Mouse (Mus musculus) midbrain, embryonic 16.5 days (tissue): ENCODE data around the gene Hand1. TPM values are rescaled to one million over a fixed set of nuclear protein-coding genes. Genes with fewer than 3 reads are reported as not detected.
A peak's percentile ranks its signal among the peaks of the same experiment; 100 is the strongest.

Experiments
- ATAC-seq: fragments of 200-750 bp; cut with Nextera tagmentation; 2 replicates; pipeline ENCODE4 v1.8.0; 2017; ENCODE audit warnings: moderate TSS enrichment
- H3K27ac ChIP-seq: fragments of 300-500 bp; sonication (generic); 2 replicates; pipeline ENCODE4 v1.5.1; 2014; ENCODE audit warnings: mild to moderate bottlenecking, low read length, mixed read lengths
- H3K27me3 ChIP-seq: fragments of 300-500 bp; sonication (generic); 2 replicates; pipeline ENCODE4 v1.6.1; 2014; ENCODE audit warnings: low read depth, low read length, mixed read lengths; ENCODE audit not compliant: control insufficient read depth, insufficient read depth
- H3K36me3 ChIP-seq: fragments of 300-500 bp; sonication (generic); 2 replicates; pipeline ENCODE4 v1.6.1; 2014; ENCODE audit warnings: mild to moderate bottlenecking, low read length, moderate library complexity, mixed read lengths; ENCODE audit not compliant: control insufficient read depth, insufficient read depth
- H3K4me1 ChIP-seq: fragments of 300-500 bp; sonication (generic); 2 replicates; pipeline ENCODE4 v1.6.1; 2014; ENCODE audit warnings: mild to moderate bottlenecking, low read length, mixed read lengths; ENCODE audit not compliant: control insufficient read depth, insufficient read depth
- H3K4me2 ChIP-seq: fragments of 300-500 bp; sonication (generic); 2 replicates; pipeline ENCODE4 v1.6.1; 2014; ENCODE audit warnings: mild to moderate bottlenecking, low read length, mixed read lengths
- H3K4me3 ChIP-seq: fragments of 300-500 bp; sonication (generic); 2 replicates; pipeline ENCODE4 v1.5.1; 2014; ENCODE audit warnings: low read depth, mild to moderate bottlenecking, low read length, moderate library complexity, mixed read lengths
- H3K9ac ChIP-seq: fragments of 300-500 bp; sonication (generic); 2 replicates; pipeline ENCODE4 v1.6.1; 2014; ENCODE audit warnings: low read depth, low read length, mixed read lengths
- H3K9me3 ChIP-seq: fragments of 300-500 bp; sonication (generic); replicated peaks from 2 replicates; pipeline ENCODE4 v1.6.1; 2014; ENCODE audit warnings: mild to moderate bottlenecking, low read length, mixed read lengths; ENCODE audit not compliant: control insufficient read depth, poor library complexity, severe bottlenecking
- WGBS: fragments of 180-500 bp; shearing (Covaris S2); extraction: QIAGEN DNeasy Blood & Tissue Kit; methylation state at CpG from one replicate; pipeline ENCODE4 v1.1.7; 2014; 5-methylcytosine and 5-hydroxymethylcytosine counted together
- polyA plus RNA-seq: library from polyadenylated mRNA; unstranded; fragments of >200 nt; fragmentation: Nextera tagmentation; extraction: Ambion mirVana; gene quantifications from 2 replicates; pipeline ENCODE4 v1.2.1, GENCODE M21; 2015

The Hand1 gene
- polyA plus RNA-seq, 1 experiment from 2014 or later: not detected

DNA sequence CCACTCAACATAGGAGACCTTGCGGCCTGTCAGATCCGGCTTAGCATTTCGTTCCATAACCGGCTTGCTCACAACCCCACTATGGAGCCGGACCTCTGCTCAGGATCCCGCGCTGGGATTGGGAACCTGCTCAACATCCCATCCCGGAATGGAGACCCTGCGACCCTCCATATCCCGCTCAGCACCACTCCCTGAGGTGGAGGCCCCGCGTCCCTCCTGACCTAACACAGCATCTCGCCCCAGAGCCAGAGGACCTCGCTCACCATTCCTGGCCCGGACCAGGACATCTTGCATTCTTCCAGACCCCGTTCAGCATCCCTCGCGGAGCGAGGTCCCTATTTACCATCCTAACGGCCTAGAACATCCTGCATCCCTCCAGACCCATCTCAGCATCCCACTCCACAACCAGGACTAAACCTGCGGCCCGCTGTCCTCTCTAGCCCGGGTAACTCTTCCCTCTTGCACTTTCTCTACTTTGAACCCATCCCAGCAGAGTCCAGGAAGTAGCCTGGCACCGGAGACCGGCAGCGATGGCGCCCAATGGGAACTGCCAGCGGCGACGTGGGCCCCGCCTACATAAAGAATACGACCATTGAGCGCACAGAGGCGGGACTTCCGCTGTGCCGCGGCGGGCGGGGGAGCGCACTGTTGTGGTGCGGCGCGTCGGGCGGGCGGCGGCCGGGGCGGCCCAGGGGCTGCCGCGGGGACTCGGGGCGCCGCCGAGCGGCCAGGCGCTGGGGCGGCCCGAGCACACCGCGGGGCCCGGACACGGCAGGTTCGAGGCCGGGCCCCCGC lies 31.4 kb downstream of the Hand1 start, which contains the start of gene Sap30l:
TSS of gene Sap30l (plus strand) at position 667 of the 795 bp plus-strand sequence.
- Histone ChIP-seq H3K27me3 (no peaks in the 10 kb centered on the region), H3K4me1 (peaks cover 20% of the 10 kb centered on the region), H3K4me2 (peak within 1 kb of the TSS; percentile 99), H3K9me3 (no peaks in the 10 kb centered on the region), H3K27ac (peak within 1 kb of the TSS; percentile 48), H3K9ac (peak within 1 kb of the TSS; percentile 90), H3K36me3 (peaks cover under 1% of the 10 kb centered on the region; the same call in 1 of the 2 replicates), H3K4me3 (peak within 1 kb of the TSS; percentile 82)
- under 1% methylated on average over 49 of the region's 66 CpGs for WGBS
- peak; percentile 98 for ATAC-seq

DNA sequence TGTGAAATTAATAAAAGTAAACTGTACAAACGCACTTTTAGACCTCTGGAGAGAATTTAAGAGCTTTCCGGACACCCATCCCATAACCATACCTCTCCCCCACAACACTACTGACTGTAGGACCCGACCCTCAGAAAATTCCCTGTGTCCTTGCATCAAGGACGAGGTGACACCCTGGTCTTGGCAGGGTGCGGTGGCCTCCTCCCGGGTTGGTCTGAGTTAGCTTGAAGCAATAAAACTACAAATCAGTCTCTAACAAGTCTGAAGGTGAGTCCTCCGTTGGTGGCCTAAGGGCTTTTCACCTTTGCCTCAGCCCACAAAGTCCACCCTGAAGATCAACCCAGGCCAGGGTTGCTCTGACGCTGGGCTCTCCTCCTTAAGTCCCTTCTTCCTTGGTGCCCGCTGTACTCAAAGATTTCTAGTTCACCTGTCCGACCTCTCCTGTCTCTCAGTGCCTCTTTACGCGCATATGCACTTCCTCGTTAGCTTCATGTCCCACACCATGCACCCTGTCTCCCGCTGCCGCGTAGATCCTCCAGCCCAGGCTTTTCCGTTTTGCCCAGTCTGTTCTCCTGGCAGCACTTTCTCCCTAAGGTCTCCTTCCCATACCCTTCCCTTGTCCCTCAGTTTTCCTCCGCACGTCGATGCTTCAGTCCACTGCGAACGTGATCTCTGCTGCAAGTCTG lies 32.2 kb downstream of the Hand1 start:
- Histone ChIP-seq H3K9me3 (no peaks in the 10 kb centered on the region), H3K4me1 (peaks cover 20% of the 10 kb centered on the region), H3K9ac (peak overlapping the region; percentile 90), H3K27me3 (no peaks in the 10 kb centered on the region), H3K27ac (no peak overlapping the region), H3K4me2 (peak overlapping the region; percentile 99), H3K36me3 (no peaks in the 10 kb centered on the region), H3K4me3 (peak overlapping the region; percentile 82)
- WGBS: 17% methylated on average over 22 of the region's 22 CpGs
- ATAC-seq: no peak

DNA sequence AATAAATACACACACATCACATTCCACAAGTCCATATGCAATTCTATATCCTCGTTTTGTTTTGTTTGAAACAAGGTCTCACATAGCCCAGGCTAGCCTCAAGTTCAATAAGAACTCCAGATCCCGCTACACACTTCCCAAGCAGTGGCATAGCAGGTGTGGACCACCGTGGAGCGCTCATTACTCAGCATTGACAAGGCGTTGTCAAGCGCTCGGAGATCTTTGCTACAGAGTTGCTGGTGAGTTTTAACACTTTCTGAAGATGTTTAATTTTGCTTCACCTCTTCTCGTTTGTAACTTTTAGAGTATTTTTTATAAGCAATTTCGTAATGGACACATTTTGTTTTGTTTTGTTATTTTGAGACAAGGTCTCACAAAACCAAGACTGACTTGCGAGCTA lies 33.2 kb downstream of the Hand1 start:
- Histone ChIP-seq H3K36me3 (no peaks in the 10 kb centered on the region), H3K4me3 (no peak overlapping the region), H3K27ac (no peak overlapping the region), H3K9me3 (no peaks in the 10 kb centered on the region), H3K9ac (no peak overlapping the region), H3K27me3 (no peaks in the 10 kb centered on the region), H3K4me1 (peaks cover 20% of the 10 kb centered on the region), H3K4me2 (no peak overlapping the region)
- WGBS: 87% methylated on average over 10 of the region's 10 CpGs
- ATAC-seq: no peak

DNA sequence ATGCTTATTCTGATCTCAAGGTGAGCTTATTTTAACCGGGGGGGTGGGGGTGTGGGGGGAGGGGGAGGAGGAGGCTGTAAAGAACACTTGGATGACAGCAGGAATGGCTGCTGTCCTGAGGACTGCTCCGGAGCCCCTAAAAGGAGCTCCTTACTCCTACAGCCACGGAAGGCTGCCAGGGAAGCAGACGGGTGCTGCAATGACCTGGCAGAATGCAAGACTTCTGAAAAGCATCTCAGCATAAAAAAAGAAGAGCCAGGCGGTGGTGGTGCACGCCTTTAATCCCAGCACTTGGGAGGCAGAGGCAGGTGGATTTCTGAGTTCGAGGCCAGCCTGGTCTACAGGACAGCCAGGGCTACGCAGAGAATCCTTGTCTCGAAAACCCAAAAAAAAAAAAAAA lies 34.8 kb downstream of the Hand1 start:
- Histone ChIP-seq H3K4me2 (no peak overlapping the region), H3K36me3 (no peaks in the 10 kb centered on the region), H3K4me3 (no peak overlapping the region), H3K9me3 (no peaks in the 10 kb centered on the region), H3K27ac (no peak overlapping the region), H3K27me3 (no peaks in the 10 kb centered on the region), H3K4me1 (peaks cover 10% of the 10 kb centered on the region), H3K9ac (no peak overlapping the region)
- no peak for ATAC-seq
- 81% methylated on average over 9 of the region's 9 CpGs for WGBS

DNA sequence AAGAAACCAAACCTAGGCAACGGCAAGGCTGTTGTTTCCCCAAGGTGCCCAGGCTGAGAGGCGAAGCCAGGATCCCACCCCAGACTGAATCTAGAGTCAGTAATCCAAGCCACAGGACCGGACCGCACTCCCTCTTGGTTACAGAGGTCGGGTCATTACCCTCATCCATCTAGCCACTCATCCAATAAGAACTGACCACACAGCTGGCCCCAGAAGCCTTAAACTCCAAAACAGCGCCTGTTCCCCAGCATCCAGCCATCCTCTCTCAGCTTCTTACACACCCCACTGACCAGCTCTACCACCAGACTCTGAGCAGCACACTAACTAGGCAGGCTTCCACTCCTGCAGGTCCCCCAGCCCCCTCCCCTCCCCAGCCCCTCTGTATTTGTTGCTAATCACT lies 37.5 kb downstream of the Hand1 start:
- Histone ChIP-seq H3K27ac (no peak overlapping the region), H3K4me1 (no peaks in the 10 kb centered on the region), H3K4me2 (no peak overlapping the region), H3K9me3 (no peaks in the 10 kb centered on the region), H3K27me3 (no peaks in the 10 kb centered on the region), H3K9ac (no peak overlapping the region), H3K36me3 (no peaks in the 10 kb centered on the region), H3K4me3 (no peak overlapping the region)
- WGBS: 55% methylated on average over 6 of the region's 6 CpGs
- no peak for ATAC-seq

DNA sequence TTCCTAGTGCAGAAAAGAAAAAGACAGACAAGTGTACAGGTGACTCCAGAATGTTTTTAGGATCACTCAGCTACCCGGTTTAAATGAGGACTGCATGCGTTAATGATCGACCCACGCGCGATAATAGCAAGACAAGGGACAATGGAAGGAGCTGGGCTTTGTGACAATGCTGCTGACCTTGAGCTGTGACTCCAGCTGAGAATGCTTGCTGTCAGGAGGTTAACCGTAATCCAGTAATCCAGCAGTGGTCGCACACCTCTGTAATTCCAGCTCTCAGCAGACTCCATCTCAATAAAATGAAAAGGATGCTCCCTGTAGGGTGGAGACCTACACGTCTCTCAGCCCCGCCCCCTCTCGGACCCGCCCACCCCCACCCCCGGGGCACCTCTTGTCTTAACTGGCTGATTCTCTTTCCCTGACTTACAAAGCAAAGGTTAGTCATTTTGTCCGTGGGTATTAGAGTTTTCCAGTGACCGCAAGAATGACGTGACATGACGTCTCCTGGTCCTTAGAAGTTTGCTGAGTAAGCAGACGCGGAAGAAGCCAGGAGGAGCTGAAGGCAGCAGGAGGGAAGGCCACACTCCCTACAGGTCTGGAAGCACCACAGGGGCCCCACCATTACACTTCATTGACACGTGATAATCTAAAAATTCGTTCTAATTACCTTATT lies 41.6 kb downstream of the Hand1 start:
- Histone ChIP-seq H3K4me1 (peaks cover 13% of the 10 kb centered on the region), H3K4me2 (no peak overlapping the region), H3K9ac (no peak overlapping the region), H3K4me3 (no peak overlapping the region), H3K9me3 (no peaks in the 10 kb centered on the region), H3K36me3 (no peaks in the 10 kb centered on the region), H3K27me3 (no peaks in the 10 kb centered on the region), H3K27ac (no peak overlapping the region)
- no peak for ATAC-seq
- 29% methylated on average over 21 of the region's 21 CpGs for WGBS

DNA sequence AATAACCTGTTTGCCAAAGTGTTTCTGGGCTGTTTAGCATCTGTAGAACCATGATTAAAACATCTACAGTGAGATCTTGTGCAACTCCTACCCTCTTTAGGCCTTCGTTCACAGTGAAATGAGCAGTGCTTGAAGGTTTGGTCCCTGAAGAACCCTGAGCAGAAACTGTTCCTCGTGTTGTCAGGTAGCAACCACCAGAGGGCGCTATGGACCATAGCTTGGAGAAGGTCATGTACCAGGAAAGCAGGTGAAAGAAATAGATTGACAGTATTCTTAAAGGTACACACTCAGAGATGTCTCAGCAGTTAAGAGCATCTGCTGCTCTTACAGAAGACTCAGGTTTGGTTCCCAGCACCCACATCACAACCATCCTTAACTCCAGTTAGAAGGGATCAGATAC lies 44.7 kb downstream of the Hand1 start:
- no peaks in the 10 kb centered on the region for H3K9me3 ChIP-seq
- no peak overlapping the region for H3K4me3 ChIP-seq
- no peak for ATAC-seq
- 45% methylated on average over 3 of the region's 3 CpGs for WGBS
- H3K4me1 ChIP-seq: peaks cover 13% of the 10 kb centered on the region
- H3K27me3 ChIP-seq: no peaks in the 10 kb centered on the region
- H3K27ac ChIP-seq: no peak overlapping the region
- H3K4me2 ChIP-seq: no peak overlapping the region
- H3K36me3 ChIP-seq: no peaks in the 10 kb centered on the region
- no peak overlapping the region for H3K9ac ChIP-seq

DNA sequence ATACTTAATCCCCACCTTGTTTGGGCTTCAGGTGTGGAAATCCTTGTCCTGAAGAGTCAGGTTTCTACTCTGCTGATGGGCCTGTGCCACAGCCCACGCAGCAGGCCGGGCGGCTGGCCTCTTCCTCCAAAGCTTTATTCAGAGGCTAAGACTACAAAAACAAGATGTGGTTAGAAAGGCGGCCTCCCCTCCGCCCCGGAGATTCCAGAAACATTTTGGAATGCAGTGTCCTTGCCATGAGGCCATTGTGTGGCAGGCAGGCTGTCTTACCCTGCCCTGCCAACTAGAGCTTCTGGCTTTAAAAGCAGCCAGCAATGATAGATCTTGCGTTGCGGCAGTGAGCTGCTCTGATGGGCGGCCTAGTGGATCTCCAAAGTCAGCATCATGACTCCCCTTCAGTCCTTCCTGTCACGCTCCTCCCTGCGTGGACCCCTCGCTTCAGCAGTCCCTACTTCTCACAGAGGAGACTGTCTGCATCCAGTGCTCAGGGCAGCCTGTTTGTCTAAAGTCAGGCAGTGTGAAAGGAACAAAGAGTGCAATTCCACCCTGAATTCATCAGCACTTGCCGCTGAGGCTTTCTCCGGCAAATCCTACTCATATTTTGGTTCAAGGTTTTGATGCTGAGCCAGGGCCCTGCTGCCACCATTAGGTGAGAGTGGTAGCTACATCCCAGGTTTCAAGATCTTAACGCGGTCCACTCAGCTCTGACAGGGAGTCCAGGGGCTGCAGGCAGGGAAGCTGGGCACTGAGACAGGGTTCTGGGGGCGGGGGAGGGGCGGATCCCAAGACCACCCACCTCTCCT lies 45.8 kb downstream of the Hand1 start:
- H3K36me3 ChIP-seq: no peaks in the 10 kb centered on the region
- 14% methylated on average over 18 of the region's 18 CpGs for WGBS
- H3K4me2 ChIP-seq: peak overlapping the region; percentile 15; the same call in 1 of the 2 replicates
- H3K9ac ChIP-seq: peak overlapping the region; percentile 58
- peak; percentile 79 for ATAC-seq
- peak overlapping the region; percentile 80 for H3K27ac ChIP-seq
- H3K4me3 ChIP-seq: no peak overlapping the region
- H3K9me3 ChIP-seq: no peaks in the 10 kb centered on the region
- no peaks in the 10 kb centered on the region for H3K27me3 ChIP-seq
- peaks cover 13% of the 10 kb centered on the region for H3K4me1 ChIP-seq
